Mouse (Mus musculus) kidney, adult 2 months (tissue): ENCODE data around the gene Dusp14.

Experiments used
- CTCF ChIP-seq: fragments of 200-500 bp; conservative IDR thresholded peaks from 2 replicates; pipeline ENCODE4 v1.5.1; 2011; ENCODE audit warnings: low read depth, mild to moderate bottlenecking, control low read depth, low read length, moderate library complexity, mixed read lengths; ENCODE audit not compliant: insufficient read depth, insufficient read length
- POLR2A ChIP-seq: fragments of 200-500 bp; IDR thresholded peaks from one replicate; pipeline ENCODE4 v1.6.1; 2011; ENCODE audit warnings: low read depth, low read length, control low read depth

GRCm38 (mm10) chr11:84090572-84090971, 21.5 kb upstream of the Dusp14 start:
- TF ChIP-seq POLR2A (no peak), CTCF (no peak)
